Mouse (Mus musculus) Patski (cell line): ENCODE data around the gene Ociad2. TPM values are rescaled to one million over a fixed set of nuclear protein-coding genes. Genes with fewer than 3 reads are reported as not detected.

ENCODE experiments used
- ATAC-seq: fragments of 100-300 bp; one replicate; pipeline ENCODE4 v1.8.0; 2021
- CTCF ChIA-PET: fragments of 350-600 bp; sonication (Branson Sonifier 250); formaldehyde crosslinking; loops from one replicate; lab custom pipeline; 2022; ENCODE audit warnings: inconsistent platforms; lab: Charles Lee
- POLR2A ChIA-PET: fragments of 350-600 bp; sonication (Branson Sonifier 250); formaldehyde crosslinking; loops from one replicate; lab custom pipeline; 2022; ENCODE audit warnings: antibody characterized with exemption, inconsistent platforms; lab: Charles Lee
- DNase-seq: peaks from one replicate; pipeline ENCODE4 v3.0.0-alpha.2; 2011; ENCODE audit warnings: low read depth, low spot score
- H3K27me3 ChIP-seq: fragments of 371-371 bp; one replicate; pipeline ENCODE4 v1.5.1; 2021
- CTCF ChIP-seq: fragments of 100-300 bp; IDR thresholded peaks from one replicate; pipeline ENCODE4 v1.5.1; 2021
- in situ Hi-C: fragments of 300-500 bp; cut with MboI; formaldehyde crosslinking; loops from 3 replicates; pipeline ENCODE4 v1.11.1; 2018; ENCODE audit warnings: low pct_unique_long_range_greater_than_20kb, mixed read lengths
- polyA plus RNA-seq: library from polyadenylated mRNA; unstranded; gene quantifications from one replicate; pipeline ENCODE4 v1.2.3, GENCODE M21; 2021

Ociad2 gene
- polyA plus RNA-seq, result 46.1 TPM

- H3K27me3 ChIP-seq, result no peaks in the 10 kb centered on the region
- in situ Hi-C loops, result loop anchor here (25.0 kb wide), 1 partner anchor 1128 kb away; no protein-coding TSS in a partner anchor
- CTCF ChIA-PET, result interaction anchor here (1.0 to 1.9 kb wide), 4 partner anchors 10 to 42 kb away, joined by 3 to 4 read pairs (median 3); no protein-coding TSS in a partner anchor
- POLR2A ChIA-PET, result interaction anchor here (1.0 kb wide), 1 partner anchor 19 kb away, joined by 3 read pairs; no protein-coding TSS in a partner anchor
- no peak for TF ChIP-seq CTCF
- ATAC-seq, result no peak
- no peak for DNase-seq
Observed at GRCm38 (mm10) chr5:73340723-73341235, at the start of gene Ociad2. TSS of gene Ociad2 (minus strand) at chr5:73341028.

GRCm38 (mm10) chr5:73383647-73383970, 42.8 kb upstream of the Ociad2 start:
- no peaks in the 10 kb centered on the region for H3K27me3 ChIP-seq
- ChIA-PET CTCF (interaction anchor here (0.9 to 1.9 kb wide), 6 partner anchors 8 to 400 kb away, joined by 3 to 18 read pairs (median 4); no protein-coding TSS in a partner anchor), POLR2A (interaction anchor here (0.6 kb wide), 1 partner anchor 245 kb away, joined by 3 read pairs; no protein-coding TSS in a partner anchor)
- in situ Hi-C loops, result loop anchor here (5.0 kb wide), 3 partner anchors 86 to 396 kb away; no protein-coding TSS in a partner anchor
- no peak for ATAC-seq
- DNase-seq, result no peak
- no peak for TF ChIP-seq CTCF

- in situ Hi-C loops, result loop anchor here (5.0 kb wide), 3 partner anchors 86 to 396 kb away; no protein-coding TSS in a partner anchor
- CTCF ChIA-PET, result interaction anchor here (0.7 to 1.9 kb wide), 30 partner anchors 8 to 399 kb away, joined by 3 to 18 read pairs (median 3); no protein-coding TSS in a partner anchor
- DNase-seq, result peak; percentile 66
- POLR2A ChIA-PET, result interaction anchor here (0.6 to 1.5 kb wide), 3 partner anchors 208 to 253 kb away, joined by 3 to 4 read pairs (median 3); no protein-coding TSS in a partner anchor
- H3K27me3 ChIP-seq, result no peaks in the 10 kb centered on the region
- ATAC-seq, result no peak
- peak; percentile 79 for TF ChIP-seq CTCF
Observed at GRCm38 (mm10) chr5:73382737-73383646, 42.2 kb upstream of the Ociad2 start.

- no peaks in the 10 kb centered on the region for H3K27me3 ChIP-seq
- TF ChIP-seq CTCF, result no peak
- ATAC-seq (no peak), DNase-seq (no peak)
- POLR2A ChIA-PET, result interaction anchor here (0.5 to 1.5 kb wide), 2 partner anchors 252 to 507 kb away, joined by 3 read pairs; no protein-coding TSS in a partner anchor
- in situ Hi-C loops, result loop anchor here (5.0 kb wide), 3 partner anchors 85 to 395 kb away; no protein-coding TSS in a partner anchor
- CTCF ChIA-PET, result interaction anchor here (0.7 to 1.9 kb wide), 25 partner anchors 7 to 398 kb away, joined by 3 to 18 read pairs (median 3); no protein-coding TSS in a partner anchor
Observed at GRCm38 (mm10) chr5:73381976-73382540, 41.2 kb upstream of the Ociad2 start.

- in situ Hi-C loops, result loop anchor here (5.0 kb wide), 3 partner anchors 84 to 394 kb away; no protein-coding TSS in a partner anchor
- CTCF ChIA-PET, result interaction anchor here (0.7 to 1.8 kb wide), 7 partner anchors 43 to 272 kb away, joined by 3 to 18 read pairs (median 4); no protein-coding TSS in a partner anchor
- H3K27me3 ChIP-seq, result no peaks in the 10 kb centered on the region
- POLR2A ChIA-PET, result interaction anchor here (0.5 to 1.5 kb wide), 2 partner anchors 252 to 506 kb away, joined by 3 read pairs; no protein-coding TSS in a partner anchor
- DNase-seq (no peak), ATAC-seq (no peak)
- no peak for TF ChIP-seq CTCF
Observed at GRCm38 (mm10) chr5:73381510-73381909, 40.7 kb upstream of the Ociad2 start.

GRCm38 (mm10) chr5:73380829-73381228, 40.0 kb upstream of the Ociad2 start:
- H3K27me3 ChIP-seq, result no peaks in the 10 kb centered on the region
- in situ Hi-C loops, result loop anchor here (5.0 kb wide), 3 partner anchors 84 to 394 kb away; no protein-coding TSS in a partner anchor
- ChIA-PET POLR2A (no interaction called here), CTCF (interaction anchor here (0.7 to 2.2 kb wide), 6 partner anchors 58 to 267 kb away, joined by 3 to 13 read pairs (median 6); no protein-coding TSS in a partner anchor)
- no peak for TF ChIP-seq CTCF
- ATAC-seq (no peak), DNase-seq (no peak)

GRCm38 (mm10) chr5:73379908-73380307, 39.1 kb upstream of the Ociad2 start:
- H3K27me3 ChIP-seq, result no peaks in the 10 kb centered on the region
- in situ Hi-C loops, result loop anchor here (5.0 to 10.0 kb wide), 4 partner anchors 55 to 393 kb away; no protein-coding TSS in a partner anchor
- DNase-seq, result no peak
- TF ChIP-seq CTCF, result peak; percentile 84
- ChIA-PET POLR2A (no interaction called here), CTCF (interaction anchor here (0.6 to 2.3 kb wide), 30 partner anchors 9 to 294 kb away, joined by 3 to 19 read pairs (median 4); partner anchors contain the start of genes Fryl and Ociad1)
- ATAC-seq, result peak; percentile 61

GRCm38 (mm10) chr5:73376491-73376890, 35.7 kb upstream of the Ociad2 start:
- ChIA-PET CTCF (interaction anchor here (1.0 kb wide), 2 partner anchors 85 to 243 kb away, joined by 3 to 4 read pairs; no protein-coding TSS in a partner anchor), POLR2A (no interaction called here)
- no peak for DNase-seq
- no peak for TF ChIP-seq CTCF
- ATAC-seq, result no peak
- H3K27me3 ChIP-seq, result no peaks in the 10 kb centered on the region
- in situ Hi-C loops, result loop anchor here (10.0 kb wide), 1 partner anchor 52 kb away; no protein-coding TSS in a partner anchor

GRCm38 (mm10) chr5:73376041-73376440, 35.2 kb upstream of the Ociad2 start:
- no peak for TF ChIP-seq CTCF
- ATAC-seq (no peak), DNase-seq (no peak)
- in situ Hi-C loops, result loop anchor here (10.0 kb wide), 1 partner anchor 51 kb away; no protein-coding TSS in a partner anchor
- ChIA-PET CTCF (no interaction called here), POLR2A (no interaction called here)
- H3K27me3 ChIP-seq, result no peaks in the 10 kb centered on the region
